Mouse (Mus musculus) yolk sac, embryonic 10.5 days (tissue): Measurements from ENCODE around the gene Nfx1.

Experiments used
- DNase-seq: peaks from one replicate; pipeline ENCODE4 v3.0.0-alpha.2; 2017; ENCODE audit warnings: low spot score

Gene Nfx1

DNA sequence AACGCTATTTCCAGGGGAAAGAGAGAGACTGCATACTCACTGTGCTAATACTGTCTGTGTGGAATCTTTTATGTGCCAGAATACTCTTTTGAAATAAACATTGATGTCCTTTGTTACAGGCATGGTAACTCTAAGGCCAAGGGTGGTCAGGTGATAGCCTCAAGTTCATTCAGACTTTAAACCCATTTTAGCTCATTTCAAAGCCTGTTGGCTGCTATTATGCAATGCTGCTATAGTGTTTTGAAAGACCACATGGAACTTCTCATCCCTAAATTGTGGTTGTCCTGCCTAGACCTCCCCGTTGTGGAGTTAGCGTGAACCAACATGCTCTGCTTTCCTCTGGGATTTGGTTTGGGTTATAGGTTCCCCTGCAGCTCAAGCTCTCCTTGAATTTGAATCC lies 5.0 kb downstream of the Nfx1 start:
- DNase-seq, result no peak

DNA sequence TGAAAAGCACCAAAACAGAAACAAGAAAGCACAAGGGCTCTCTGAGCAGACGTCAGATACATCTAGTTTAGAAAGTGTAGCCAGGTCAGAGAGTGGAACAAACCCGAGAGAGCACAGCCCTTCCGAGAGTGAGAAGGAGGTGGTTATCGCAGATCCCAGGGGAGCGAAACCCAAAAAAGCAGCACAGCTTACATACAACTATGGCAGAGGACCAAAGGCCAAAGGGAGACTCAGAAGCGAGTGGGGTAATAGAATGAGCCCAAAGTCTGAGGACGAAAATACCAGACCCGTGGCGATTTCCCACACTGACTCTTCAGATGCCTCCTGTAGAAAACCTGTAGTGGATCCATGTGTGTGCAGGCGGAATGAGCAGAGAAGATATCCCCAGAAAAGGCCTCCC lies 5.9 kb downstream of the Nfx1 start:
- DNase-seq, result no peak

DNA sequence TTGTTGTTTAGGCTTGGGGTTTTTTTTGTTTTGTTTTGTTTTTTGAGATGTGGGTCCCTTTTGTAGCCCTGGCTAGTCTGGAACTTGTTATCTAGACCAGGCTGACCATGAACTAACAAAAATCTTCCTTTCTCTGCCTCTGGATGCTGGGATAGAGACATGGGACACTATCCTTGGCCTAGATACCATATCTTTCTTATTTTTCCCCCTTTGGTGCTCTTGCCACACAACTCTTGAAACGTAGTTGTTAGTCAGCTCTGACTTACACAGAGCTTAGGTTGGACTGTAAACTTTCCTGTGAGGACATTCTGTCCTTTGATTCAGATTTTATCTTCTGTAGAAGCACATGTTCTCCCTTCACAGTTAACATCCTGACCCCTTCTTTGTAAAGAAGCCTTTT lies 8.7 kb downstream of the Nfx1 start:
- DNase-seq, result no peak

DNA sequence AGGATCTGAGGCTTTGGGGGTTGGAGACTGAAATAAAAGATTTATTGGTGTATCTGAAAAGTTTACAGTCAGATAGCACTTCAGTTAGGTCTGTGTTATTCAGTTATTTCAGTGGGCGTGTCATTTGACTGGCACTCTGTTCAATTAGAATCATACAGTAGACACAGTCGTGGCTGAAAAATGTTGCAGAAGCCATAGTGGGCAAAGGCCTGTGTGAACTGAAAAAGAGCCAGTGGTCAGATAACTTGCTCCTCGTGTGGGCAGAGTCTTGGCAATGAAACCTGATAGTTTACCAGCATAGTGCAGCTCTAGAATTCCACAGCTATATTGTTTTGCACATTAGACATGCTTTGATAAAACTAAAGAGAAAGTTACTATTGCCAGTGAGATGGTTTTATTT lies 11.8 kb downstream of the Nfx1 start:
- no peak for DNase-seq

DNA sequence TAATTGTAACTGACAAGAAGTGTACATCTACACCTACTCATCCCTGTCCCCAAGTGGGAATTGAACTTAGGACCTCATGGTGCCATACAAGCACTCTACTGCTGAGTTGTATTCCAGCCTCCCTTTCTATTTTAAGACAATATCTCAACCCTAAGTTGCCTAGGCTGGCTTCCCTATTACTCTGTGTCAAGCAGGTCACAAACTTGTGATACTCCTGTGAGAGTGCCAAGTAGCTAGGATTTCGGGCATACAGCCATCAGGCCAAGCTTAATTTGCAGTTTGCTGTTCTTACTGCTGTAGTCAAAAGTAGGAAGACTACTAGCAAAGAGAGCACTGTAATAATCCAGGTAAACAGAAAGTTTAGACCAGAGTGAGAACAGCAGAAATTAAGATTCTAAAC lies 13.0 kb downstream of the Nfx1 start:
- DNase-seq, result no peak

DNA sequence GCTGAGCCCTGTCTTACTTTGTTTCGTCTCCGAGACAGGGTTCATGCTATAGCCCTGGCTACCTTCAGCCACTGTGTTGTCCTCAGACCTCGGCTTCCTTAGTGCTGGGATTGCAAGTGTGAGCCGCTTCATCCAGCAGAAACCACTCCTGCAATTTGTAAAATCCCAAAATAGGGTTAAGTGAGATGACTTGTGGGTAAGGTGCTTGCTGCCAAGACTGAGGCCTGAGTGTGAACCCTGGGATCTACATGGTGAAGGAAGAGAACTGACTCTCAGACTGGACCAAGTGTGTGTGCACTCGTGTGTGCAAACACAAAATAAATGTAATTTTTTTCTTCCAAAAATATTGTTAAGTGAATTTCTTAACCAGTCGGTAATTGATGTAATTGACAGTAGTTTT lies 18.9 kb downstream of the Nfx1 start:
- no peak for DNase-seq

DNA sequence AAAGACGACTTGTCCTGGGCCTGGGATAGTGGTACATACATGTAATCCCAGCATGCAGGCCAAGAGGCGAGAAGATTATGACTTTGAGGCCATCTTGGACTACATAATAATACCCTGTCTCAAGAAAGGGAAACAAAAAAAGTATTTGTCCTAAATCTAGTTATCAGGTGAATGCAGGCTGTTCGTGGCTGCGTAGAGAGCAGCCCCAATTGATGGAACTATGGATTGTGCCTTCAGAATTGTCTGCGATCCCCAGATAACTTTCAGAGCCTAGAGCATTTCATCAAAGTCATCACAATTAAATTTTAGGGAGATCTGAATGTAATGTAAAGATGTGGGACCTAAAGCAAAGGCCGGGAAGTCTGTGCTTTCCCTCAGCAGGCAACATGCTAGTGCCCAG lies 25.6 kb downstream of the Nfx1 start:
- no peak for DNase-seq

DNA sequence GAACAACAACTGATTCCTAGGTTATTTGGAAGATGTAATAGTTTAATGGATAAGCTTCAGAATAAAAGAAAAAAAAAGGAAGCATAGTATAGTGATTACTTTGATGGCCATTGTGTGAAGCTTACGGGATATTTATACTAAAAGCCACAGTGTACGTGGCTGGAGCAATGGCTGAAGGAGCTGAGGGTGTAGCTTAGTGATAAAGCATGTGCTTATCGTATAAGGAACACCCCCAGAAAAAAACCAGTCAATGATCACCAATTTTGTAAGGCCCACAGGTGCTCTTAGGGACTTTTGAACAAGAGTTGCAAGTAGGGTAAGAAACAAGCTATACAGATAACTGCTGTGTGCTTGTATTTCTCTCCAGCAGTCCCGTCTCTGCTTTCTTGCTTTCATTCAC lies 27.2 kb downstream of the Nfx1 start:
- no peak for DNase-seq

DNA sequence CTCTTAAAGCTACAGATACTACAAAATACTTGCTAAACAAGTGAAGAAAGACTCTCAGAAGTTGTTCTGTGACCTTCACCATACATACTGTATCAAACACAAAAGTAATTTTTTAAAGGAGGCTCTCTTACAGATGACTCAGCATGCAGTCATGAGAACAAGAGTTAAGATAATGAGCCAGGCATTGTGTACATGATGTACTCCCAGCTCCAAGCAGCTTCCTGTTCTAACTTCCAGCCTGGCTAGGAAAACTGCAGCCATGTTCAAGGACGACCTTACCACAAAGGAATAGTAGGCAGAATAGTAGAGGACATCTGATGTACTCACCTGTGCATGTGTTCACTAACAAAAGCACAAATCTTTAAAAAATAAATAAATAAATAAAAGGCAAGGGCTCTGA lies 29.6 kb downstream of the Nfx1 start:
- DNase-seq, result no peak

DNA sequence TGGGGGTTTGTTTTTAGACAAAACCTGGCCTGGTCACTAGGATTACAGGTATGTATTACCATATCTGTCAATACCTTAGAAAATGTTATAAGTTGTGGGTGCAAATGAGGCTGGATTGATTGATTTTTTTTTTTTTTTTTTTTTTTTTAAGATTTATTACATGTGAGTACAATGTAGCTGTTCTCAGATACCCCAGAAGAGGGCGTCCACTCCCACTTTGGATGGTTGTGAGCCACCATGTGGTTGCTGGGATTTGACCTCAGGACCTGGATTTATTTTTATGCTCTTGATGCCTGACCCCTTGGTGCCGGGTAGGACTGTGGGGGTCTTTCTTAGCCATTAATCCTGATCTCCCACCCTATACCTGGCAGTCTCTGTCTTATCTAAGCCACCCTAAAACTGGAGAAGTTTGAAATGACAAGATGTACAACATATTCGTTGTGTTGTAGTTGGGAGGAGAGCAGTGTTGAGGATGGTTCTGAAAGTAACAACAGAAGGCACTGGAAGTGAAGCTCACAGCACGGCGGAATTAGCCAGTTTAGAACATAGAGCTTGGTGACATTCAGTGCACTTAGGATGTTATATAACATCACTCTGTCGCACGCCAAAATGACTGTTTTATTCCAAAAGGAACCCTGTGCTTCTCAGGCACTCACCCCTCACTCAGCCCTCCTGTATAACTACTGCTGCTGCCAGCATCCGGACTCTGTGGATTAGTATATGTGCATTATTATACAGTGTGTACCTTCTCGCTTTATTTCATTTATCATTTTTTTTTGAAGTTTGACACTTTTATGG lies 30.3 kb downstream of the Nfx1 start:
- no peak for DNase-seq

DNA sequence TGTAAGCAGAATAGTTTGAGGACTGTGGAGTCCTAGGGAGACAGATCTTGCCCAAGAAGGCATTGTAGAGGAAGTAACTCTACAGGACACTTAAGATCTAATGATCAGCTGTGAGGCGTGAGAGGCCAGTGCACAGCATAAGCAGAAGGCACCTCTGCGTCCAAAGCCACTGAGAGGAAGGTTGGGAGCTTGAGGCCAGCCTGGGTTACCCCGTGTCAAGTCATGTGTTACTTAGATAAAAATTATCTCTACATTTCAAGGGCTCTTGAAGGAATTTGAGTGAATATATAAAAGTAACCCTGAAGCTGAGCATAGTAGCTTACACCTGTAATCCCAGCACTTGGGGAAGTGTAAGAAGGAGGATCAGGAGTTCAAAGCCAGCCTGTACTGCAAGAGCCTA lies 42.6 kb downstream of the Nfx1 start:
- DNase-seq, result no peak

DNA sequence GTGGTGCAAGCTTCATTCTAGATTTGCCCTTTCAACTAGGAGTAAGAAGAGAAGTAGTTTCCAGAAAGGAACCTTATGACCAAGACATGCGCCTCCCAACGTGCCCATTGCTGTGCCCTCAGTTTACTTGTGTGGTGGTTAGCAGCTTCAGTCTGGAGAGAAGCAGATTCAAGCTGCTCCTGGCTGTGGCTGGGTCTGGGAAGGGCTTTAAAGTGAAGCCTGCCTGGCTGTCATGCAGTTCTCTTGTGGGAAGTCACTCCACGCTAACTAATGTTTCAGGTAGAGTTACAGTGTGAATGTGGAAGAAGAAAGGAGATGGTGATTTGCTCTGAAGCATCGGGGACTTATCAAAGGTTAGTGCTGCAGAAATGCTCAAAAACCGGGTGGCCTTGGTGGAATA lies 45.1 kb downstream of the Nfx1 start:
- no peak for DNase-seq

DNA sequence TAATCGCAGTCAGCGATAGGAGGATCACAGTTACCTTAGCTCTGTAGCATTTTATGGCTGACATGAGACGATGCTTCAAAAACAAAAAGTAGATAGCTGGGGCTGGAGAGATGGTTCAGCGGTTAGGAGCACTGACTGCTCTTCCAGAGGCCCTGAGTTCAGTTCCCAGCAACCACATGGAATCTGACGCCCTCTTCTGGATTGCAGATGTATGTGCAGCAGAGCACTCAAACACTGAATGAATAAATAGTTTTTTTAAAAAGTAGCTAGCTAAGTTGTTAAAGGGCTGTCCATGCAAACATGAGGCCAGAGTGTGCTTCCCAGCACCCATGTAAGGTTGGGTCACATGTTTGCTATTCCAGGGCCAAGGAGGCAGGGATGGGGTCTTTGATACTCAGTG lies 50.4 kb downstream of the Nfx1 start:
- DNase-seq, result no peak

DNA sequence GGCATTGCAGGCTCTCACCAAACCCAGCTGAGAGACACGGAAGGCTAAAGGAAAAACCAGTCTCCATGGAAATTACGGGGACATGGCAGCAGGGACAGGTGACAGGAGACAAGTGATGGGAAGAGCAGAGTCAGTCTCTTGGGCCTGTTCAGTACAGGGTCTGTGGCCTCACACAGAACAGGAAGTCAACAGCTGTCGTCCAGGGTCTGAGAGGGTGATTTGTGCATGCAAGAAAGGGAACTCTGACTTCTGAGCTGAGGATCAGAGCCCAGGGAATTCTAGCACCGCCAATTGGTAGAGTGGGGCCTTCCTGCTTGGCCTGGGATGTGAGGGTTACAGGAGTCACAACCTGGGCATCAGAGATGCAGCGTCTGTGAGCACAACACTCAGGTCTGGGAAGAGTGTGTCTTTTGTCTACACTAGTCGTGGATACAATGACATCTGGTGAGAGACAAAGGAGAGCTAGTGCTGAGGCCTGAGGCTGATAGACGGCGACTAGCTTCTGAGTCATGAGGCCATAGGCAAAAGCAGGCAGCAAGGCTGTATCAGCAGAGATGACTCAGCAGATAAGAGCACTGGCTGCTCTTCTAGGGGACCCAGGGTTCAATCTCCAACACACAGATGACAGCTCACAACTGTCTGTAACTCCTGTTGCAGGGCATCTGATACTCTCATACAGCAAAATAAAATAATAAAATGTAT lies 55.5 kb downstream of the Nfx1 start:
- peak; percentile 50 for DNase-seq

DNA sequence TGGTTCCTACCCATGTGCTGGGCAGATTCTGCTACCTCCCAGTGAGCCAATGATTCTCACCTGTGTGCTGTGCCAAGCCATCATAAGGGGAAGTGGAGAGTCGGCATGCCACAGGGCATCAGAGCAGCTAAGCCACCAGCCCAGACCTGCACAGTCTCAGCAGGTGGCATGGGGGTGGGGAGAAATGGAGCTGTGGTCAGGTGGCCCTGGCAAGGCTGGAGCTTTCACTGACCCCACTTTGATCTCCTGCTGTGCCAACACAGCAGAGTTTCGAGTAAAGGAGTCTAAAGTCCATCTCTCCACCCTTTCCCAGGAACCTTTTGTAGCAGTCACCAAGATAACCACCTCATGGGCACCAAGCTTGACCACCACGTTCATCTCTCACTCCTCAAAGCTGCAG lies 57.2 kb downstream of the Nfx1 start:
- DNase-seq, result no peak

DNA sequence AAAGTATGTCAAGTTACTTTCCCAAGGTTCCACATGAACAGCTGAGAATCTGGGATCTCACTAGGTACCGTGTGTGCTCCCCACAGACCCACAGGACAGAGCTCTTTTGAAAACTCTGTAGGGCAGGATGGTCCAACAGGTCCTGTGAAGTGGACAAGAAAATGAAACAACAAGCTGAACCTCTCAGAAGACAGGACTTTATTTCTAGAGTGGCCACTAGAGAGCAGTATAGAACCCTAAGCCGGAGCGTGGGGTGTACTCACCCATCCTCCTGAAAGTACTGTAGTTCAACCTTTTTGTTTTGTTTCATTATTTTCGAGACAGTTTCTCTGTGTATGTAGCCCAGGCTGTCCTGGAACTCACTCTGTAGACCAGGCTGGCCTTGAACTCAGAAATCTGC lies 57.6 kb downstream of the Nfx1 start:
- DNase-seq, result no peak

DNA sequence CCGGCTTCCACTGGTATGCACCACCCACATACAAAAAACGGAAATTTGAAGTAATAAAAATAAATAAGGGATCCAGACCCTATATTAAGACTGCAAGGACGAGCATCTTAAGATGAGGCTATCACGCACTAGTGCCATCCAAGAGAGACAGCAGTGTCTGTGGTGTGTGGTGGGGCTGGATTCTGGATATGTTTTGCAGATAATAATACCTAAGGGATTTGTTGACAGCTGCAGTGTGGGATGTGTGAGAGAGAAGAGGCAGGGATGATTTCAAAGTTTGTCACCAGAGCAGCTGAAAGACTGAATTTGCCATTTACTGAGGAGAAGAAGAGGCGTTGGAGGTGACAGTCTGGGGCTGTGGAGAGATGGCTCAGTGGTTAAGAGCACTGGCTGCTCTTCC lies 58.7 kb downstream of the Nfx1 start:
- no peak for DNase-seq

DNA sequence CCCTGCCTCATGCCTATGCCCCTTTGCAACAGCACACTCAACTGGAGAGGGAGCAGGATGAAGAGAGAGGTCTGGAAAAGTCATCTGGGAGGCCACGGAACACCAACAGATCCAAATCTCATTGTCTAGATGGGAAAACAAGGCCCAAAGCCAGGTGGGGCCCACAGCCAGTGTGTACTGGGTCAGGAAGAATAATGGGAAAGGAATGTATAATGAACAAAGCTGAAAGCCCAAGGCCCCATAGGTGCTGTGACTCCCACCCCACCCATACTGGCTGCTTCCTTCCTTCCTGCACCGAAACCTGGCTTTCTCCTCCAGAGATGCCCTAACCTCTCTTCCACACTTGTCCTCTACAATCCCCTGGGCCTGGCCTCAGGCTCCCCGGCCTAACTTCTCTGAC lies 60.5 kb downstream of the Nfx1 start:
- no peak for DNase-seq

DNA sequence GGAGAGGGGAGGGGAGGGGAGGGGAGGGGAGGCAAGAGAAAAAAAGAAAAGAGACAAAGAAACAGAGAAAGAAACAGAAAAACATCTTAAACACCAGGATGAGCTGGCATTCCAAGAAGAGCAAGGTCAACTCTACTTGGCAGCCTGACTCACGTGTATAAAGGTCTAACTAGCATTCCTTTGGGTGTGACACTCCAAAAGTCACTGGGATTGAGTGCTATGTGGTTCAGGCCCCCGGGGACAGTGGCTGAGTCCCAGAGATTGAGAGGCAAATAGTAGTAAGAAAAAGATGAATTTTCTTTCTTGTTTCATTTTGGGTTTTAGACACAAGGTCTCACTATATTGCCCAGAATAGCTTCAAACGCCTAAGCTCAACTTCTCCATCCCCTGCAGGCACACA lies 67.2 kb downstream of the Nfx1 start:
- DNase-seq, result no peak

DNA sequence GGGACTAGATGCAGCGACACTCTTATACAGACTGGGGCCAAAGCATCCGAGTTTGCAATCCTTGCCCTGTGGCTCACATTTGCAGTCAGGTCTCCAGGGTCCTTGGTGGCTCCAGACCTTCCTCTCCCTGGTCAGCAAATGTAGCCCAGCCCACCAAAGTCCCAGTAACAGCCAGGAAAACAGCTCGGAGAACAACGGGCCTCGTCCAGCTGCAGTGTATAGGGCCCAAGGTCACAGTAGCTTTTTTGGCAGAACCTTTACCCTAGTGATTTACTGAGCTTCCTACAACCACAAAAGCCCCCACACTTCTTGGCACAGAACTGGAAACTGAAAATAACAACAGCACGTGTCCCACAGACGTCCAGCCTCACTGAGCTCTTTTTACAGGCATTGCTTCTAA lies 70.3 kb downstream of the Nfx1 start:
- DNase-seq, result no peak

DNA sequence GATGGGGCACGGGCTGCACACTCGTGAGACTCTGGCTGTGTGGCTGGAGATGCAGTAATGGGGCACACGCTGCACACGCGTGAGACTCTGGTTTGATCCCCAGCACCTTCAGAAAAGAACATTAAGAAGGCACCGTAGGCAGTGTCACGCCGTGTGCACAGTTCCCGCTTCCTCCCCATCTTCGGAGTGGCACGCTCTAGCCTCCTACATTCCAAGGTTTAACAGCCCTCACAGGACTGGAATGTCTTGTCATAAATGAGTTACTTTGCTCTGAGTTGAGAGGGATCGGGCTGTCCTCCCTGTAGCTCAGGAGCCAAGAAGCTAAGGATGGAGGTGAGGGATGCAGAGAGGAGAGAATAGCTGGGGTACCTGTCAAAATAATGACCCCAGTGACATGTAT lies 72.2 kb downstream of the Nfx1 start:
- DNase-seq, result no peak

DNA sequence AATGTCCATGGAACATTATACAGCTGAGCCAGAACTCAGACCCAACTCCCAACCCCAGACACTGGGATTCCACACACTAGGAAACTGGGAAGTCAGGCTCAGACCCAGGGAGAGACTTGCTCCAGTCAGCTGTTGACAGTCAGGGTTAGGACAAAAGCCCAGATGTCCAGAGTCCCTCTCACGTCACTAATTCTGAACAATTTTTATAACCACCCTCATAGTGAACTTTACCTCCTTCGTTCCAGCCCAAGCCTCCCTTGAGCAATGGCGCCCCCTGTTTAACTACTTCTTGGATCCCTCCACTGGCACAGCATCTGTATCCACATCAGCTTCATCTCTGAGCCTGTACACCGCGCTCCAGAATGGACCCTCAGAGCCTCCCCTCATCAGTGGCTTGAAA lies 73.3 kb downstream of the Nfx1 start:
- DNase-seq, result no peak

DNA sequence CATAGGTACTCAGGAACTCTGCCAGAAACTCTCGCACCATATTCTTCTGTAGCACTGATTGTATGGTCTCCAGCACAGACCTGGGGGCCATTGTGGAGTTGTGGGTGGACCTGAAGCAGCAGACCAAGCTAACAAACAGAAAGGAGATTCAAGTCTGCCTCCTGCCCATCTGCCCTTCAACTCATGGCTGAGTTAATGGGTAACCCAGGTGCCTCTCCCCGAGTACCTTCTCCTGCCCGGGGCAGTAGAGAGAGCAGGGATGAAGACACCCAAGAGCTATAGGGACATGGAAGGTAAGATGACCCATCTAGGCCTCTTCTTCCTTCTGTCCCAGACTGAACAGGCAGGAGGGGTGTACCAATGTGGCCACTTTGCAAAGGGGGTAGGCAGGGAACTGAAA lies 74.6 kb downstream of the Nfx1 start:
- peak; percentile 67 for DNase-seq

DNA sequence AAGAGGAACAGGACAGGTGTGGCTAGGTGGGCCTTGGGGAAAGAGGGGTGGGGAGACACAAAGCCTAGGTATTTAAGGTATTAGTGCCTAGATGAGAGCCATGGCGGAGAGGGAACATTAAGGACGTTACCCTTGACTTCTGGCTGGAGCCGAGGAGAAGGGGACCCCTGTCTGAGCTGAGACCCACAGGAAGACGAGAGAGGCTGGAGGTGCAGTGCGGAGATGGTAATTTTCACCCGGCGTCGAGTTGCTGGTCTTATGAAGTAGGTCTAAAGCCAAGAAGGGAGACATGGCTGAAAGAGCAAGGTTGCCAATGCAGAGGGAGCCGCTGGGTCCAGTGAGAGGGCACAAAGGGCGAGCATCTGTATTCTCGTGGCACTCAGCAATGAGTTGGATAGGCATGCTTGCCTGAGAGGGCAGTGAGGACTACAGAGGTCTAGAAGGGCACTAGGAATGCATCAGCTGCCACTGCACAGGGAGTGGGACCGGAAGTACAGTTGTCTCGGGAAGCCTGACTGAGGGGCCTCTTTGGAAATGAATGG lies 75.6 kb downstream of the Nfx1 start:
- no peak for DNase-seq
